Mouse (Mus musculus): ENCODE results near the gene Mocs1. TPM values are rescaled to one million over a fixed set of nuclear protein-coding genes. Genes with fewer than 3 reads are reported as not detected.

Gene Mocs1
- 10 to 100 TPM; 15.6 to 19.6 TPM for total RNA-seq (2021)

DNA sequence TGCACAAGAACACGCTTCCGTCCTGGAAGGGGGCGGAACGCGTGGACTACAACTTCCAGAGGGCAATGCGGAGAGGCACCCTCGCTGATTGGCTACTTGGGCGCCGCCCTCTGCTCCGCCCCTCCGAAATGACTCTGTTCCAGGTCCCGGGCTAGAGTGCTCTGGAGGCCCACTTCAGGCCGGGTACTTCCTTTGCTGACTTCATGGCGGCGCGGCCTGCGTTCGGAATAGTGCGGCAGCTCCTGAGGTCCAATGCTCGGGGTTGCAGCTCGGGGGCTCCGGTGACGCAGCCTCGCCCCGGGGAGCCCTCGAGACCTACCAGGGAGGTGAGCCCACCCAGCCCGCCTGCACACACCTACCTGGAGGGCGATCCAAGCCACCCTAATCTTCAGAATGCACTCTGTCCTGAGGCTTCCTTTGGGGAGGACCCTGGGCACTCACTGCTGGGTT, at the start of gene Mocs1:
Gene Mocs1, plus strand, starts transcription at position 124 of the 450 bp plus-strand sequence.
- peak; percentile 95 for DNase-seq

DNA sequence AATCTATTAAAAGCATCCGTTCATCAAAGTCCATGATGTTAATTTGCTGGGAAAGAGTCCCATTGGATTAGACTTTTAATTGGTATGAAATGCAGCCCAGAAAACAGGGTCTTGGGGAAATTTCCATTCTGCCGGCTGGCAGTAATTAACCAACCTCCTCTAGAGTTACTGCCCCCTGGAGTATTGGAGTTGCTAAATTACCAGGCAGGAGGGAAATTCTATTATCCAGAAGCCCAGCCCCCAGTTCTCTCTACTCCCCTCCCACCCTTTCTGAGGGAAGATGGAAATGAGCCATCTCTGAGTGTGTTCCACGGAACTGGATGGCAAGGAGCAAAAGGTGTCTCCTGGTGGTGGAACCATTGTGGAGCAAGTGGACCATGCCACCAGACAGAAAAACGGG, 48.5 kb upstream of the Mocs1 start:
- DNase-seq: no peak

DNA sequence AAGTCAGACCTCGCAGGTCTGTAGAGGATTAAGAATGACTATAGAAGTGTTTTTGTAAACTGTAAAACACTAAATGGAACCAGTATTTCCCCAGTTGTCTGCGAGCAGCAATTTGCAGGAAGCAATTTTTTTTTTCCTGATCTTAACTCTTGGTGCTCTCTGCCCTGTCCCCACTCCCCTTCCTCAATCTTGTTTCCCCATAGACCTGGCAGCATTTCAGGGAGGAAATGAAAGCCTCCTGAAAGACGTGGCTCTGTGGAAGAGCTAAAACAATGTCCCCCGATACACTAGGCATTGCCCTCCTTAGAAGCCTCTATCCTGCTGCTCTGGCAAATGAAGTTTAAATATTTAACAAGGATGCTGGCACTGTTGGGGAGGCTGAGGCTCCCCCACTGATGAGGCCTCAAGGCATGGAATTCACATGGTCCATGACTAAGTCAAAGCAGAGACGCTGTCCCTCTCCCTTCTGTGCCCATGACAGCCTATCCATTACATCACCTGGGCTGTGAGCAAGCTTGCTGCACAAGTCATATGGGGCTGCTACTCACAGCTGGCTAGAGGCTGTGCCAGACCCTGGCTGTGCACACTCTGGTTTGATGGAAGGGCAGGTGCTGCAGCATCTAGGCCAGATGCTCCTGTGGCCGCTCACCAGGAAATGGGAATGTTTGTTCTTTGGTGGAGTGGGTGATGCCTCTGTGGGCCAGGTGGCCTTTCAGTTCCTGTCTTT, 43.8 kb upstream of the Mocs1 start:
- no peak for DNase-seq

DNA sequence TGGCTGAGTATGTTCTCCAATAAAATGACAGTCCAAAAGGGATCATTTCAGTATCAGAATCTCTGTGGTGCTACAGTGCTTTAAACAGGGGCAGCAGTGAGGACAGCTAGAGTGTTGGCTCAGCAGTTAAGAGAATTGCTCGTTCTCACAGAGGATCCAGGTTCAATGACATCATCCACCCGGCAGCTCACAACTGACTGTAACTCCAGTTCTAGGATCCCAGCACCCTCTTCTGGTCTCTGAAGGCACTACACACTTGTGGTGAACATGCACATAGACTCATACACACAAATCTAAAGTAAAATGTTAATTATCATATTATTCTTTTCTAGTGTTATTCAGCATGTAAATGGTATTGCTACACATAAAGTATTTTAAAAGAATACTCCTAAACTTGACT, 40.4 kb upstream of the Mocs1 start:
- DNase-seq: no peak

DNA sequence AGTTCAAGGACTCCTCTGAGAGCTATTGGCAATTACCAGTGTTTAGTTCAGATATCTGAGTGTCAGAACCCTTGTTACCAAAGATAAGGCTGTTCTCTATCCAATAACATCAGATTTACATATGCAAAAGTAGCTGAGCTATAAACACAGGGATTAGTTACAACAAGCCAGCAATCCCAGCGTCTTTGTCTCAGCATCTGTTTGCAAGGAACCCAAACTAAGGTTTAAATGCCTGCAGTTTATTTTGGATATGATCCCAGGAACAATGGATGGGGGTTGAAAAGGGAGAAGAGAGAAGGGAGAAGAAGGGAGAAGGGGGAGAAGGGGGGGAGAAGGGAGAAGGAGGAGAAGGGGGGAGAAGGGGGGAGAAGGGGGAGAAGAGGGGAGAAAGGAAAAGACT, 35.4 kb upstream of the Mocs1 start:
- no peak for DNase-seq

DNA sequence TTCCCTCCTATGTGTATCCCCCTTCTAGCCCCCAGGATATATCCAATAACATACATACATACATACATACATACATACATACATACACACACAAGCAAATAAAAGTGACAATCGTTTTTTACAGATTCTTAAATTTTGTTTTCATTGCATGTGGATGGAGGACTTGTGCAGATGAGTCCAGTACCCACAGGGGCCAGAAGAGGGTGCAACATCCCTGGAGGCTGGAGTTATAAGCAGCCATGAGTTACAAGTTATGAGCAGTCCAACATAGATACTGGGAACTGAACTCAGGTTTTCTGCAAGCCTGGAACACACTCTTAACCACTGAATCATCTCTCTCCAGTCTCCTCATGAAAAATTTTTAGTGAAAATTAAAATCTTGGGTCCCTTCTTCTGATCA, 33.3 kb upstream of the Mocs1 start:
- DNase-seq: peak; percentile 17

DNA sequence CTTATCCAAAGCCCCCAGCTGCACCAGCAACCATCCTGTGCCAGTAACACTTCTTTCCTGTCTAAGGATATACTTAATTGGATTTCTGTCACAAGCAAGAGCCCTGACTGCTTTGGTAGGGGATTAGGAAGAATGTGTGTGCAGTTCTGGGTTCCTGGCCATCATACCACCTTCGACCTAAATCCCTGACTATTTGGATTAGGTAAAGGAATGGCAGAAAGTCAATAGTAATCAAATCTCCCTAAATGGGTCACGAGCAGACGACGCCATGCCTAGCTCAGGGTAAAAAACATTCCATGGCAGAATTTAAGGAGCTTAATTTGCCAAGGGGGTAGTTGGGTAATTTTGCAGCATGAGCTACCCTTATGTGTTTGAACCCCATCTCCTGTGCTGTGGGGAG, 28.6 kb upstream of the Mocs1 start:
- no peak for DNase-seq

DNA sequence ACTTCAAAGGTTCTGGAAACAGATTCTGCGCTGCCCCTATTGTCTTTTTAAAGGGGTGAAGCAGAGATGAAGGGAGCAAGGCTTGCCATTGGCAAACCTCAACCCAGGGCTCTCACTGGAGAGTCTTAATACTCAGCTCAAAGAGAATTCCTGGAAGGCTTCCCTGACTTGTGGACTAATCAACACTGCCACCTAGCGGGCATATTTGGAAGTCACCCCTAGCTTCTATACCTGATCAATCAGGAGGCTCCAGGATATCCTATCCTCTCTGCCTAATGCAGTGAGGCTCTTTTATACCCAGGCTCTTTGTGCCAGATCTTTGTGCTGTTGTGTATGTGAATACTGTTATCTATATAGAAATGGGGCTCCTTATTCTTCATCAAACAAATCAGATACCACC, 28.0 kb upstream of the Mocs1 start:
- DNase-seq: peak; percentile 83

DNA sequence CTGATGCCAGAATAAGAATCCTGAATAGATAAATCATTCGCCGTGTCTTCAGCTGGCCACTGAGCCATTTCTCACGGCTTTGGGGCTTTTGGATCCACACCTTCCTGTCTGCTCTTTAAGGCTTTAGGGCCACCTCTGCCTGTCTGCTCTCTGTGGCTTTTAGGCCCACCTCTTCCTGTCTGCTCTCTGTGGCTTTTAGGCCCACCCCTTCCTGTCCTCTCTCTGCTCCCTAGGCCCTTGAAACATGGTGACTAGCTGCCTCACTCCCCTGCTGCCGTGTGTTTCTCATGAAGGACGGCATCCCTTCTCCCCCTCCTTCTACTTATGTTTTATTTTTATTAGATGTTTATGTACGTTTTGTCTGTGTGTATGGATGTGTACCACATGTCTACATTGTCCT, 25.0 kb upstream of the Mocs1 start:
- no peak for DNase-seq

DNA sequence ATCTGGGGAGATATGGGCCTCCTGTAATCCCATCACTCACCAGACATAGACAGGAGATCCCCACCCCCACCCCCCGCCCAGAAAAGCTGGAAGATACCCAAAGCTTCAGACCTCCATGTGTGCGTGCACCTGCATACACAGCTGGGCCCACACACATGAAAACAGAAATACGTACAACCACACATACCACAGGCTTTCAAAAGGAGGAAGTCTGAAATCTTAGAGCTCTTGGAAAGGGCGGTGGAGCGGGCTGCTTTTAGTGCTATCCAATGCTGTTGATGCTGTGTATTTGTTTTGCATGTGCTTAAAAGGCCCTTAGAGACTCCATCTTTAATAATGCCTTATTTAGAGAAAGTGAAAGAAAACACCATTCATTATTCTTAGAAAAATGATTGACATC, 22.2 kb upstream of the Mocs1 start:
- DNase-seq: no peak

DNA sequence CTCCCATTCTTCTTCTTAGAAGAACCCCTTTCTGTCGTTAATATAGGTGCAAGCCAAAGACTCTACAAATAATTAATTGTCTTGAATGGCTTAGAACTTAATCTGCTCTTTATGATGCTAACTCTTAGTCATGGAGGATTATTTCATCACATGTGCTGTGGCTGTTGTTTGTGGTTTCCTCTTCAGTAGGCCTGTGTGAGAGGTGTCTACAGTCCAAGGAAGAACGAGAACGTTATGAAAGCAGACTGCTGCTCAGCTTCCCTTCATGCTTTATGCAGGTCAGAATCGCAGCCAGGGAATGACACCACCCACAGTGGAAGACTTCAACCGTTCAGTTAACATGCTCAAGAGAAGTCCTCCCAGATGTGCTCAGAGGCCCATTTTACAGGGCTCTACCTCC, 15.2 kb upstream of the Mocs1 start:
- DNase-seq: no peak

DNA sequence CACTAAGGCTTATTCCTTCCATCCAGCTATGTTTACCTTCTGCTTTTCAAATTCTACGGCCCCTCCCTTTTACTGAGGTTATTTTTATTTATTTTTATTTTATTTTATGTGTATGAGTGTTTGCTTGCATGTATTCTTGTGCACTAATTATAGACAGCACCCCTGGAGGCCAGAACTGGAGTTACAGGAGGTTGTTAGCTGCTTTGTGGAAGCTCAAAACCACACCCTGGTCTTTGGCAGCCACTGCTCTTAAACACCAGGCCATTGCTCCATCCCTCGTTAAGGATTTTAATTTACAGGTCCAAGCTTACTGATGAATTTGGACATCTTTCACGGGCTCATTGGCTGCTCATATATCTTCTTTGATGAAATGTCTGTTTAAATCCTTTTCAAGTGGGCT, 14.6 kb upstream of the Mocs1 start:
- no peak for DNase-seq

DNA sequence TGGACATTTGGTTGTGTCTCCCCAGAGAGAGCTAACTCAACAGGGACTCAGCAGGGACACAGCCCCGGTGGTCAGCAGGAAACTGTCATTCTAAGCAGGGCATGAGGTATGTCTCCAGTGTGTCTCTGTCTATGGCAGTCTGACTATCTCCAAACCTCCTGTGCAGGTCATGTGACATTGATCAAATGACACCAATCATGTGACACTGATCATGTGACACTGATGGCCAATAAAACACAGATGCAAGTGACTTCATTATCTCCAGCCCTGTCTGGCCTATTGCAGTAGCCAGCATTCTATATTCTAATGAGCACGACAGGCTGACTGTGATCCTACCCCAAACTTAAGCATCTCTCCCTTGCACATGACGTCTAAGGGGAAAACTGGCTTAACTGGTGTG, 11.9 kb upstream of the Mocs1 start:
- DNase-seq: no peak

DNA sequence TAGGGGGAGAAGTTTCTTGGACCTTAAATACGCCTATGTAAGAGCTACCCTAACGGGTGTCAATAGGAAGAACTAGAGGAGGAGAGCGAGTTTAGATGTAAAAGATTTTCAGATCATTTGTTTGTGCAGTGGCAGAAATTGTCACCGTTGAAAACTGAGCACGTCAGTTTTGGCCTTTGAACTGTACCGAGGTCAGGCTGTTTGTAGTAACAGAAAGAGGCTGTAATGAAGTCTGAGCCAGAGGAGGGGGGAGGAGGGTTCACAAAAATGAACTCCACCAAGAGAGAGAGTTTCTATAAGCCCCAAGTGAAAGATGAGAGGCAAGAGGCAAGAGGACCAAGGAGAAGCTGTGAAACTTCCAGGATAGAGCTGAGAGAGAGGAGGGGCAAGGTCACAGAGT, 8.3 kb upstream of the Mocs1 start:
- no peak for DNase-seq

DNA sequence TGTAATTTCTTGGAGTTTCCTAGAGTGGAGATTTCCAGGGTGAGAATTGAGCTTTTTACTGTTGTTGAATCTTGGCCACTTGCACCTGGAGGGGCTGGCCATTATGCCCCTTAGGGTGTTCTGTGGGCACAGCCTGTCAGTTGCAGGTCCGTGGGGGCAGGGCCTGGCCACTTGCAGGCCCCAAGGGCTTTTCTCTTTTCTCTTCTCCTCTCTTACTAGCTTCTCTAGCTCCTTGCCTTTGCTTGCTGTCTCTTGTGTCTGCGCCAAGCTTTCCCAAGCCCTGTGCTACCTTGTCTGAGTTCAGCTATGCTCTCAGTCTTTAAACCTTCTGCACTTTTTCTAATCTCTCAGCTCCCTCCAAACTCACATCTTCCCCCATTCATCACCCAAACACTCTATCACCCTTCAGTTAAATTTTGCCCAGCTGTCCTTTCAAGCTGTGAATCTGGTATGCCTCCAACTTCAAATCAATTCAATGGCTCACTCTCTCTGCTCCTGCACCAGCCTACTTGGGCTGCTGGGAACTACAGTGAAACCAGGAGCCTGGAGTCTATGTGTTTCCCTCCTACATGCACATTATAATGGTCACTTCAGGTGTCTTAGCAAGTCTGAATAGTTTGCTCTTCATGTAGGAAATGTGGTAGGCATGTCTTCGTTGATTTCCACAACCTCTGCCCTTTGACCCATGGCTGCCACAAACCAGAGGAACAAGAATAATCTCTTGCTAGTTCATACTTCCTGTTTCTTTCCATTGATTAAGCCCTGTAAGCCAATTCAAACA, 5.7 kb upstream of the Mocs1 start:
- DNase-seq: no peak

DNA sequence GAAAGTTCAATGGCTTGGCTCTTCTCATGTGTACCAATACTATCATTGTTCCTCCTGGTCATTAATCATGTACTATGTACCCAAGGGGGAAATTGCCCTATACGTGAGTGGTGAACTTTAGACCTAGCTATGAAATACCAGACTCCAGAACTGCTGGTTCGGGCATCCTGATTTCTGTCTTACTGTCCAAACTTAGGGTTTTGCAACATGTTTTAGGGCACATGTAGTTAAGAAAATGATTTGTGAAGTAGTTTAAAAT, 5.2 kb upstream of the Mocs1 start:
- DNase-seq: no peak

DNA sequence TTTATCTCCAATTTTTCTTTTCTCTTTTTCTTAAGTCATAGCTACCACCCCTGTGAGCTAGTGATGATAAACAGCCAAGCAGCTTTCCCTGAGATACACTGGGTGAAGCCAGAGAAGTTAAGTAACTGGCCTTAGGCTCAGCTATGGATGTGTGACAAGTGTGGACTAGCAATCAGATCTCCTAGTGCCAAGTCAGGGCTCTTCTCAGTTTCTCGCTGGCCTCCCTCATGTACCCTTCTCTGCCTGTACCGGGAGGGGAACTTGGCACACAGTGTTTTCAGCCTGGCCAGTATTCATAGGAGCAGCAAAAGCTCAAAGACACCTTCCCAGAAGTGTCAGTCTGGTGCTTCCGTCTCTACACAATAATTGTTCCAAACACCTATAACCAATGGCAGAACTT, 4.3 kb upstream of the Mocs1 start:
- no peak for DNase-seq

DNA sequence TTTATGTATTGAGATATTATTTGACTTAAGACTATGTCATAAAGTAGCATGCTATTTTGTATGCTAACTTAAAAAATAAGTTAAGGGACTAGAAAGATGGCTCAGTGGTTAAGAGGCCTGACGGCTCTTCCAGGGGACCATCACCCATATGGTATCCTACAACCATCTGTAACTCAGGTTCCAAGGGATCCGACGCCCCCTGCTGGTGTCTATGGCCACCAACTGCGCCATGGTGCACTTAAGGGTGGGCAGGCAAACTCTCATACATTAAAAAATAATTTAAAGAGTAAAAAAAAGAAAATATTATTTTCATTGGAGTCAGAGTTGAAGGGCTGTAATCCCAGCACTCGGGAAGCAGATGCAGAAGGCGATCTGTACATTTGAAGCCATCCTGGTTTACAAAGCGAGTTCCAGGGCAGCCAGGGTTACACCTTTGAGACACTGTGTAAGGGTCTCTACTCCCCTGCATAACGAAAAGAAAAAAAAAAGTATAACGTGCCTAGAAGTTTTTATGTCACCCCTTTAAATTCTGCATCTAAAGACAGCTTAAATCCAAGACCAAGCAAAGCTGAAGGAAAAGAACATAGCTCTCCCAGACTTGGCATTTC, 427 bp upstream of the Mocs1 start:
- DNase-seq: no peak

DNA sequence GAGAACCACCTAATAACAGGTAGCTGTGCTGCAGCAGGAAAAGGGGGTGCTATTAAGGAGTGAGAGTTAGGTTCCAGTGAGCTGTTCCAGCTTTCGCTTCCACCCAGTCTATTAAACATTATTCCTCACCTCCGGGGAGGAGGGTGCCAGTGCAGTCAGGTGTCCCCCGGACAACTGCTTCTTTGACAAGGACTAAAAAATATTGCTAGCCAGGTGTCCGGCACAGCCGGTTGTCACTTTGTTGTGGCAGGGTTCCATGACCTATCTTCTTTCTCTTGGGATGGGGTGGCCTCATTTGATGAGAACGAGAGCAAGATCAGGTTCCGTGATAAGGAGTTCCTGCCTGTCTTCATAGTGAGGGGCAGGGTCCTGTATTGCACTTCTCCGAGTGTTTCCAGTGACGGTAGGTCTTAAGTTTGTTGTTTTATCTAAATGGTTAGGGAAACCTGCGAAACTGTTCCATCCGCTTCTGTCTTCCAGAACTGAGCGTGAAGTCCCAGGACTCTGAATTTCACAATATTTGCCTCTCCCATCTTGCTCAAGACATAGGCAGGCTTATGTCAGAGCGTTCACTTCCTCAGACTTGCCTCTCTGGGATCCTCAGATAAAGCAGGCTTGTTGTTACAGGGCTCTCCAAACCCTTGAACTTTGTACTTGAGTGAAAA, 721 bp downstream of the Mocs1 start:
- no peak for DNase-seq

DNA sequence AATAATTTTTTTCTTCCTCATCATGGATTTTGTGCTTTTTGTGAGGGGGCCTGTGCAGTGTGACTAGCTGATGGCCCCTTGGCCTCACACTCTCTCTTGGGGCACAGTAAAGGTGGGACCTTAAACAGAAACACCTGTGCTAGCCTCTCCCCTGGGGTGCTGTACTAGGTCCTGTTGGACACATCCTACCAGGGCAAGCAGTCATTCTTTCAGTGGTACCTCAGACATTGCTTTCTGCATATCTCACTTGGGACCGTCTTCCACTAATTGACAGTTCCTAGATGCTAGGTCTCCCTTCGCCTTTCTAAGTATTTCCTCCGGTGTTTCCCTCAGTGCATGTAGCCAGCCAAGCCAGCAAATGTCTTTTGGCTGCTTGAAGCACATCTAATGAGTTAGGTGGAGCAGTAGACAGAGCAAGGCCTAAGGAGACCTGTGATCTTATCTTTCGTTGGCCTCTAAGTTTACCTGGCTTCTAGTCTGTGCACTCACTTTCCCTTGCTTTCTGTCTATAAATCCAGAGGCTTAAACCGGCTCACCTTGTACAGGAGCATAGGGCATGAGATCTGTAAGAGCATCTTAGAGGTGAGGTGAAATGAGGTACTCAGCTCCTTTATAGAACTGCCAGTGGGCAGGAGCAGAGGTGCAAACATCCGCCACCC, 1.4 kb downstream of the Mocs1 start:
- DNase-seq: no peak

DNA sequence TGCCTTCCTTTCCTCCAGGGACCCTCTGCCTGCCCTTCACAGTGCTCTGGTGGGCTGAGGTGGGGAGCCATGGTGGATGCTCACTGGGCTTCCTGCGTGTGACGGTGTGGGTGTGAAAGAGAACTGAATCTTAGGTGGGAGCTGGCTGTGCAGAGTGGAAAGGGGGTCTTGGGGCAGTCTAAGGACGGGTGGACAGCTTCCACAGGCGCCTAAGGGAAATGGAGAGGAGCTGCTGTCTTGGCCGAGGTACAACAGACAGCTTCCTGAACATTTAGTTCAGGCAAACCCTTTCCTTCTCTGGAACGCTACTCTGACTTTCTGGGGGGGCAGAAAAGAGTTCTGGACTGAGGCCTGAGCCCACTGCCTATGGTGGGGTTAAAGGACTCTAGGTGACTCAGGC, 2.0 kb downstream of the Mocs1 start:
- DNase-seq: no peak

DNA sequence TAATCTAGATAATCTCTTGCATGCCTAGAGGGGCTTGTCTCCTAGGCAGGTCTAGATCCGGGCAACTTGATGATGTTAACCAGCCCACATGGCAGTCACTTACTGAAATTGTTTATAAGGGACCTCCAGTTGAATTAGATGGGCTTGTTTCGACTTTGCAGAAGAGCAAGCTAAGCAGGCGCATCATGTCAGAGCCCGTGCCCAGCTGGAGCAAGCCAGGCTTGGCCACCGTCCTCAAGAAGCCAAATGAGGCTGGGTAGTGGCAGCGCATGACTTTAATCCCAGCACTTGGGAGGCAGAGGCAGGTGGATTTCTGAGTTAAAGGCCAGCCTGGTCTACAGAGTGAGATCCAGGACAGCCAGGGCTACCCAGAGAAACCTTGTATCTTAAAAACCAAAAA, 3.0 kb downstream of the Mocs1 start:
- no peak for DNase-seq

All from heart, postnatal 4 days (tissue).